Mouse (Mus musculus): Measurements from ENCODE around the gene Serpinb6a.

The Serpinb6a gene

DNA sequence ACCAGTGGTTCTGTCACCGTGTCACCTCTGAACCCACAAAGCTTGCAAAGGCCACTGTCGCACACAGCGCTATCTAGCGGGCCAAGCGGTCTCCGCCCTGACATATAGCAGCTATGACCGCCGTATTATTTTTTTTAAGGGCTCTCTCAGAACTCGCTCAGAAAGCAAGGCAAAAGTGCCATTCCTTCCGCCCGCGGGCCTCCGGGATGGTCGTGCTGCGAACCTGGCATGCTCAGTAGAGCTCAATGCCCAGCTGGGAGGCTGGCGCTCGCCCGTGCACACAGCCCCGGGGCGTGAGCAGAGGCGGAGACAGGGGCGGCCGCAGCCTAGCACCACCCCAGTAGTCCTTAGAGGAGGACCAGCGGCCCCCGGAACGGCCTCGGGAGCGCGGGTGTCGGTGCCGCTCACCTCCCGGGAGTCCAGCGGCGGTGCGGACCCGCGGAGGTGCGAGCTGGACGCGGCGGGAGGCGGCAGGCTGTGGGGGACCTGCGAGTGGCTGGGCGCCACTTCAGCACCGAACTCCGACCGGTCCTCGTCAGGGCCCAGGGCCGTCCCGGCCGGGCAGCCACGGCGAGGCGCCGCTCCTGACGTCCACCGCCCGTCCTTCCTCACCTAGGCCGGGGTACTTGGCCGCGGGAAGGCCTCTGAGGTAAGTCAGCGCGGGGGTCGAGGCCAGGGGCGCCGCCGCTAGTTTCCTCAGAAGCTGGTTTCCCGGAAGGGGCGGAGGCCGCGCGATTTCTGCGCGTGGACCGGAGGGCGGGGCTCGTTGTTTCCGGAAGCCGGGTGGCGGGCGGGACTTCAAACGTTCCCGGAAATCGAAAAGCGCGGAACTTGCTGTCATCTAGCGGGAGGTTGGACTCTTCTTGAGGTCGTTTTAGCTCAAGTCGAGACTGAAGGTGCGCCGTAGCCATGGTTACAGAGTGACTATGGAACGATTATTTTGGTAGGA is at the start of gene Serpinb6a, which contains the start of gene Ripk1:
Serpinb6a (minus strand) TSS at position 737 of the 949 bp plus-strand sequence.
Ripk1 (plus strand) TSS at position 306 of the 949 bp plus-strand sequence.
- peak; percentile 70 for DNase-seq (ENCODE audit: low read depth, low spot score)

DNA sequence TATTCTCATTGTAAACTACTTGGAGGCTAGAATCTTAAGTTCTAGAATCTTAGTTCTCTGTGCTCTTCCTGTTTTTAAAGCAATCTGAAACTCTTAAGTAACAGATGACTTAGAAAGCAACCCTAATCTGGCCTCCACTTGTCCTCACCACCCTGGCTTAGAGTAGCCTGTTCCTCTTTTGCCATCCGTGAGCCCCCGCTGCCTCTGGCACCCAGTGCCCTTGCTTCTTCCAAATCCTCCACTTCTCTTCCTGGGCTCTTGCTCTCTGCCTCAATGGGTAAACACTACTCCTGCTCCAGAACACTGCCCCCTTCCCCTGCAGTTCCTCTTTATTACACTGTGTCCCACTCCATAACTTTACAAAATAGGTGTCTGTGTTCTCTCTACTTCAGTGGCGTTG is 49.1 kb upstream of the Serpinb6a start:
- DNase-seq (ENCODE audit: low read depth, low spot score), result no peak

DNA sequence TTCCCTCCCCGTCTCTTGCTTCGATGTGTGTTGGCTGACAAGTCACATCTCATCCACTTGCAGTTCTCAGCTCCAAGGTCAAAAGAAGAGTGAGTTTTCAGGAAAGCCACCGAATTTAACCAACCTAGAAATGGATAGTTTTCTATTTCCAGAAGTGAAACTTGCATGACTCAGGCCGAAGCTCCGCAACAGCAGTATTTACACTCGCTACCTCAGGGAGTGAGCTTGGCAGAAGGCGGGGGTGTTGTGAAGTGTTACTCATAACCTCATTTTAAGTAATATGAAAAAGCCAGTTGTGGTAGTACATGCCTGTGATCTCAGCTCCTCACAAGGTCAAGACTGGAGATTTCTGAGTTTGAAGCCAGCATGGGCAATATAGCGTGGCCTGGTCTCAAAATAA is 47.9 kb upstream of the Serpinb6a start:
- no peak for DNase-seq (ENCODE audit: low read depth, low spot score)

DNA sequence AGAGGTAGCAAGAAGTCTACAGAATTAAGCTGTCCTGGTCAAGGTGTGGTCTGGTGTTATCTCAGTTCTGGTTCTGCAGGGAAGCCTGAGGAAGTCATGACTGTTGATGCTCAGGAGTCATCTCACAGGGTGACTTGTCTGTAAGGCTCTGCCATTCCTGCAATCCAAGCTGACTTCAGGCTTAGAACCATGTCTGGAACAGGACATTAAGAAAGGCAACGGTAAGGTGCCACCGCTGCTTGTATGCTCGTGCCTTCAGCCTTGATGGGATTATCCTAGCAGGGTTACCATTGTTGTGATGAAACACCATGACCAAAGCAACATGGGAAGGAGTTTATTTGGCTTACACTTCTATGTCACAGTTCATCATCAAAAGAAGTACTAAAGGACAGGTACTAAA is 44.9 kb upstream of the Serpinb6a start:
- no peak for DNase-seq (ENCODE audit: low read depth, low spot score)

DNA sequence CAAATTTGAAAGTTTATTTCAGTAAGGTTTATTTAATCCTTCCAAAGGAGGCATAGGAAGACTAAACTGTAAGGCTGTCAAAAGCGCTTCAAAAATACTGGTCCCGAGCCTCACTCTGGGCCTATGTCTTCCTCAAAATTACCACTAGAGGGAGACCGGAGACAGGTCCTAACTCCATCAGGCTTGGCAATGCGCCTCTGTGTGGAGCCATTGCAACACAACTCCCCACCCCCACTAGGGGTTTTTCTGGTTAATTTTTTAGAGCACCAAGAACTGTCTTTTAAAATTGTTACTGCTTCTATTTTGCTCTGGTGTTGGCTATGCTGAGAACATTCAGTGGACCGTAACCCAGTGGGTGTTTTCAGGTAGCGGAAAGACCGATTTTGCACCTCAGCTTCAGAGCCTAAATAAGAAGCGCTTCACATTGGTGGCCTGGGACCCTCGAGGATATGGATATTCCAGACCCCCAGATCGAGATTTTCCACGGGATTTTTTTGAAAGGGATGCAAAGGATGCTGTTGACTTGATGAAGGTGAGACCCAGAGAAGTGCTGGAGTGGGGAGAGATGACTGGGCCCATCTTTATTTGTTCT is 43.9 kb upstream of the Serpinb6a start:
- DNase-seq (ENCODE audit: low read depth, low spot score), result peak; percentile 28

DNA sequence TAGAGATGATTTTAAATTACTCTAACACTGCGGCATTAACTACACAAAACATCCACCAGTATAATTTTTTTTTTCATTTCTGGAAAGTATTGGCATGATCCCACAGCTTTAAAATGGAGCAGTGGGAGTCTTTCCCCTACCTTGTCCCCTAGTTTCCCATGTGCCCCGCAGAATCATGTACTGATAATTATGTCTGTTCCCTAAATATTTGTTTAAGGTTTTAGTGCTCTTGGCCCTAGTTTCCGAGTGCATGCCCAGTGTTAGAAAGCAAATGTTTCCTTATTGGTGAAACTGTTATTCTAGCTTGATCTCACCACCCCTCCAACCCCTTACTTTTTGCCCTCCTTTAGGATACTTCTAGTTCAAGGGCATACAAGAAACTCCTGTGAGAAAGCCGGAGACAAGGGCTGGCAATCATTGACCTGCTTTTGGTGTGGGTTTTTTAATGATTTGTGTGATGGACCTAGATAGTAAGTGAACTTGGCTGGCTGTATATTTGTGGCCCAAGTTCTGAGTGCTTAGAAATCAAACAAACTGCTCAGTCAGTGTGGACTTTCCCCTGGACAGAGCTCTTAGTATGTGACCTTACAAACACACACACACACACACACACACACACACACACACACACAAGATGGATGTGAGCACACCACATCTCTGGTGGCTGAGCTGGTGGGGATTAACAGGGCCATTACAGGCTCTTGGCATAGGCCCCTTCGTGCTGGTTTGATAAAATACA is 43.1 kb upstream of the Serpinb6a start:
- DNase-seq (ENCODE audit: low read depth, low spot score), result no peak

DNA sequence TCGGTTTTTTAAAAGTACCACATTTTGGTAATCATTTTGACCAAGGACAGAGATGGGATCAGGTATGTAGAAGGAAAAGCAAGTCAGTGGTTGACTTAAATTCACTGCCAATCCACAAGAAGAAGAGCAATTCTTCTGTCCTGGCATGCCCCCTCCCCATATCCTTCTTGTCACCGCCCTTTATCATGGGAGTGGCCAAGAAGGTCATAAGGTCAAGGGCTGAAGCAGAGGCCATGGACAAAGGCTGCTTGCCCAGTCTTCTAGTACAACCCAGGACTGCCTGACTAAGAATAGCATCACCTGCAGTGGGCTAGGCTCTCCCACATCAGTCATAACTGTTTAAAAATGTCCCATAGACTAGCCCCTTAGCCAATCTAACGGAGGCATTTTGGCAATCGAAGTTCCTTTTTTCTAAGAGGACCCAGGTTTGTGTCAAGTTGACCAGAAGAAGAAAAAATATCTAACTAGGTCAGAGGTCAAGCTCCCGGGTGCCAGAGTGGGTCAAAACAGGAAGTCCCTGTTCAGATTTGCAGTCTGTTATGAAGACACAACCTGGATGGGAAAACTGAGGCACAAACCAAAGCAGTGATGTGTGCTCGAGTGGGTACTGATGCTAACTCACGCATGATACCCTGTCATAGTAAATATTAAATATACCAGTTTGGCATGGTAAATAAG is 41.3 kb upstream of the Serpinb6a start:
- no peak for DNase-seq (ENCODE audit: low read depth, low spot score)

DNA sequence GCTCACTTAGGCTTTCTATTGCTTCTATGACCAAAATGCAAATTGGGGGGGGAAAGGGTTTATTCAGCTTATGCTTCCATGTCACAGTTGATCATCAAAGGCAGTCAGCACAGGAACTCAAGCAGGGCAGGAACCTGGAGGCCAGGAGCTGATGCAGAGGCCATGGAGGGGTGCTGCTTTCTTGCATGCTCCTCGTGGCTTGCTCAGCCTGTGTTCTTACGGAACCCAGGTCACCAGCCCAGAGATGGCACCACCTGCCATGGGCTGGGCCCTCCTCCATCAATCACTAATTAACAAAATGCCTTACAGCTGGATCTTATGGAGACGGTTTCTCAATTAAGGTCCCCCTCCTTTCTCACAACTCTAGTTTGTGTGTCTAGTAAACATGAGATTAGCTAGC is 37.5 kb upstream of the Serpinb6a start:
- DNase-seq (ENCODE audit: low read depth, low spot score), result no peak

DNA sequence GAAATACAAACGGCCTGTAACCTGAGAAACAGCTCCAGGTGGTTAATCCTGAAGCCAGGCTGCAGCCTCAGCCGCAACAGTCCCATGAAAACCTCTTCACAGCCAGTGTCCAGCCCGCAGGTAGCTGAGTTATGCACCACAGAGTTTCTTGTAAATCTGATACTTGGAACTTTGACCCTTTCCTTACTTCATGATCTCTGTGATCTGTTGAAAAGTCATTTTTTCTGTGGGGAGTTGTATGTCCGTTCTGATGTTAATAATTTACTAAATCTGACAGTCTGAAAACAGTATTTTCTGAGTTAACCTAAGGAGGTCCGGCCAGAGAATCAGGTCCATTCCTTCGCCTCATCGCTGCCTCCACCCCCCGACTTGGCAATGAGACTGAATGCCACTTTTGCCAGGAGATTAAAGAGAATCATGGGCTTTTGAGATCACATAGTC is 36.3 kb upstream of the Serpinb6a start:
- no peak for DNase-seq (ENCODE audit: low read depth, low spot score)

DNA sequence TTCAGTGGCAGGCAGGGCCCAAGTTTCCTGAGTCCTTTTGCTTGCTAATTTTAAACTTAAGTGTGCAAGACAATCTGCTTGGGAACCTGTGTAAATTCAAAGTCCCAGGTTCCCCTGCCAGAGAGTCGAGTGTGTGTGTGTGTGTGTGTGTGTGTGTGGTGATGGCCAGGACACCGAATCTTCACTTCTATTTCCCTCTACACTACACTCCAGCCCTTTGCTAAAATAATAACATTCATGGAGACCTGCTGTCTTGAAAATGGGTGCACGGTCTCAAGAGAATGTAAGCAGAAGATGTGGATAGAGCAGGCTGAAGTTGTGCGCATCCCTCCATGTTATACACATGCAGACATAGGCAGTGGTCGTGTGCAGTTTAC is 35.5 kb upstream of the Serpinb6a start:
- no peak for DNase-seq (ENCODE audit: low read depth, low spot score)

DNA sequence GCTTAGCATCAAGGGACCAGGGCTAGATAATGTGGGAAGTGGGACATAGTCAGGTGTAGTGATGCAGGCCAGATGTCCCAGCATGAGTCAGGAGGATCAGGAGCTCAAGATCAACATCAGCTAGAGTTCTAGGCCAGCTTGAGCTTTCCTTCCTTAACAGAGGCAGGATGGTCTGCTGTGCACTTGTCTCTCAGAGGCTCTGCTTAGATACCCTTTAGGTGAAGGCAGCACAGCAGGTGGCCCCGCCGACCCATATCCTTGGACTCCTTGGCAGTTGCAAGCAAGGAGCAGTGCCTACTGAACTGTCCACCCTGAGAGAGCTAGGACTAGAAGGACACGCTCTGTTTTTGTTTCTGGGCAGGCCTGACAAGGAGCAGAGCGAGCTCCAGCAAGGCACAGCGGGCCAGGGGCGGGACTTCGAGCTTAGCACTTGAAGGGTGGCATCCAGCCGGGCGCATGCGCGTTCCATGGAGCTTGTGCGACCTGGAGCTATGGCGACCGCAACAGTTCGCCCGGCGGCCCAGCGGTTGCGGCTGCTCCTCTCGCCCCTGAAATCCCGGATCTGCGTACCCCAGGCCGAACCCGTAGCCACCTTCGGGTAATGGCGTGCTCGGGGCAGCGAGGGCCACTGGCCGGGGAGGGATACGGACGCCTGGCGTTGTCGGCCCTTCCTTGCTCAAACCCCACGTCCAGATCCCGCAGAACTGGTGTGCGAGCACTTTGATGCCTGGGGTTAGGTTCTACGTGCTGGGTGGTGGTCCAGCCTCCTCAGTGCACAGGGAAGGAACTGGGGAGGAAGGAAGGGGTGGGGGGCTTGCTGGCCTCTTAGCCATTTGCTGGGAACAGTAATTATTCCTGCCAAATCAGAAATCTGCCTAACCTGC is 34.8 kb upstream of the Serpinb6a start, which contains the start of gene Bphl:
Bphl (plus strand) TSS at position 426 of the 884 bp plus-strand sequence.
- peak; percentile 75 for DNase-seq (ENCODE audit: low read depth, low spot score)

DNA sequence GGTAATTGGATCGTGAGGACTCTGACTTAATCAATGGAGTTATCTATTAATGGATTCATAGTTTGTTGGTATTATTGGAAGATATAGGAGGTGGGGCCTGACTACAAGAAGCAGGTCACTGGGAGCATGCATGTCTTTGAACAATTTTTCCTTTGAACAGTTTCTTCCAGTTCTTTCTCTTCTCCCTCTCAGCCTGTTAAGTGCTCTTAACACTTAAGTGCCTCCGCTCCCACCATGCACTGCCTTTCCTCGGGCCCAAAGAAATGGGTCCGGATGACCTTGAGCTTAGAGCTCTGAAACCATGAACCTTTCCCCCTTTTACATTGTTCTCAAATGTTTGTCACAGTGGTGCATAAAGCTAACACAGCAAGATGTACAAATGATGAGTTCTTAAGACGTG is 34.1 kb upstream of the Serpinb6a start:
- DNase-seq (ENCODE audit: low read depth, low spot score), result no peak

DNA sequence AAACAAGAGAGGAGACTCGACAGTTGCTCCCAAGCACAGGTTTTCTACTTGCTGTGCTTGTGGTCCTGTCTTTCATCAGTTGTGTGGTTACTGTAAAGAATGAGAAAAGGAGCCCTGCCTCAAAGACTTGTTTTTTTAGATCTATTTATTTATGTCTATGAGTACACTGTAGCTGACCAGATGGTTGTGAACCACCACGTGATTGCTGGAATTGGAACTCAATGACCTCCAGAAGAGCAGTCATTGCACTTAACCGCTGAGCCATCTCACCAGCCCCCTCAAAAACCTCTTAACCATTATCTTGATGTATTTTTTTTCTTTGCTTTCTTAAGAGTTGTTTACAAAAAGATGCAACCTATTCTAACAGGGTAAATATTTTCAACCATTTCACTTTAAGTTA is 32.8 kb upstream of the Serpinb6a start:
- DNase-seq (ENCODE audit: low read depth, low spot score), result no peak

DNA sequence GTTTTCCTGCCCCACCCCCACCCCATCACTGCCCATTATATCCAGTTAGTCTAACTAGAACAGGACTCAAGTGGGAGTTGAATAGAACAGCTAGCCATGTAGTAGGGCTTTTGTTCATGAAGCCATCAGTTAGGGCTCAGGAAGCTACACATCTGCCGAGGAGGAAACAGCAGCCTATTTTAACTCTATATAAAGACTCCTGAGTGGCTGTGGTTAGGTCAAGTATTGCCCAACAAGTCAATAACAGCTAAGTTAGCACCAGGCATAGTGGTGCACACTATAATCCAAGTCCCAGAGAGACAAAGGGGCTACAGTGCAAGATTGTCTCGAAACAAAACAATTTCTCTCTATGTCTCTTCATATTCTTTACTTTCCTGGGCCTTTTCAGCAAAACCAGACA is 29.4 kb upstream of the Serpinb6a start:
- DNase-seq (ENCODE audit: low read depth, low spot score), result no peak

DNA sequence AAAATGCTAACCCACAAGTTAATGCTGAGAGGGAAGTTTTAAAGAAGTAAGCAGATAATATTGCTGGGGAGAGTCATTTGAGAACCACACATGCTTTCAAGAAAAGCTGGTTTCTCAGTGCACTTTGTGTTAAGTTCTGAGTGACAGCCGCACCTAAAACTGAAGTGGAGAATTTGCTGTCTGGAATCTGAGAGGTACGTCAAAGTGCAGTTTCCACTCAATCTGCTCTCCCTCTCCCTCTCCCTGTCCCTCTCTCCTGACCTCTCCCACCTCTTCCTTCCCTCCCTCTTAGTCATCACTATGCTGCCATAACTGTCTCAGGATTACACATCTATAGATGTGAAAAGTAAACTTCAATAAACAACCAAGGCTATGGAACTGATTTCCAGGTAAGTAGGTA is 19.4 kb upstream of the Serpinb6a start:
- no peak for DNase-seq (ENCODE audit: low read depth, low spot score)

DNA sequence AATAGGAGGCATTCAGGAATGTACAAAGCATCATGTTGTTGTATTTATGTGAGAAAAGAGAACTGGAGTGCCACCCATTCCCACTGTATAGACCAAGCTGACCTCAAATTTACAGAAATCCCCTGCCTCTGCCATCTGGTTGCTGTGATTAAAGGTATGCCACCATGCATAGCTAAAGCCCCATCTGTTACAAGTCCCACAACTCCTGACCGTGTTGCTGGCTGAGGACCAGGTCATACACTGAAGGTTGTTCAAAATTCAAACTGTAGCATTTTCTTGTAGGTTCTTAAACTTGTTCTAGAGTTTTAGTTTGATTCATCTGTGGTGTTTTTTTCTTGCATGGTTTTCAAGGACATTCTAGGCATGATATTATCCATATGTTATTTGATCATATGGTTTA is 15.9 kb upstream of the Serpinb6a start:
- DNase-seq (ENCODE audit: low read depth, low spot score), result no peak

DNA sequence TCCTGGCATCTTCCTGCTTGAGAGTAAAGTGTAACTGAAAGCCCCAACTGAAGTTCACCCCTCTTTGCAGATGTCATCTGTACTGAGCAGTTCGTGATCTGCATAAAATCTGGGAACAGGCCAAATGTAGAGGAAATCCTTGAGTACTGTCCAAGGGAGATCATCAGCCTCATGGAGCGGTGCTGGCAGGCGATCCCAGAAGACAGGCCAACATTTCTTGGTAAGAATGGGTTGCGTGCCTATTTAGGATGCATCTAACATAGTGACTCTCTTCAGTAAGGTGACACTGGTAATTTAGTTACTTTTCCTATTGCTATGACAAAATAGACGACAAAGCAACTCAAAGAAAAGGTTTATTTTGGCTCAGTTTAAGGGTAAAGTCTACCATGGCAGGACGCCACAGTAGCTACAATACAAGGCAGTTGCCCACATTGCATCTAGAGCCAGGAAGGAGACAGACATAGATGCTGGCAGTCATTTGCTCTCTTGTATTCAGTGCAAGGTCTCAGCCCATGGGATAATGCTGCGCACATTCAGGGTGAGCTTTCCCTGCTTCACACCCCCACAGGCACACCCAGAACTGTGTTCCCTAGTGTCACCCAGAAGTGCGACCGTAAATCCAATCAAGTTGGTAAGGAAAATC is 14.5 kb upstream of the Serpinb6a start:
- DNase-seq (ENCODE audit: low read depth, low spot score), result no peak

DNA sequence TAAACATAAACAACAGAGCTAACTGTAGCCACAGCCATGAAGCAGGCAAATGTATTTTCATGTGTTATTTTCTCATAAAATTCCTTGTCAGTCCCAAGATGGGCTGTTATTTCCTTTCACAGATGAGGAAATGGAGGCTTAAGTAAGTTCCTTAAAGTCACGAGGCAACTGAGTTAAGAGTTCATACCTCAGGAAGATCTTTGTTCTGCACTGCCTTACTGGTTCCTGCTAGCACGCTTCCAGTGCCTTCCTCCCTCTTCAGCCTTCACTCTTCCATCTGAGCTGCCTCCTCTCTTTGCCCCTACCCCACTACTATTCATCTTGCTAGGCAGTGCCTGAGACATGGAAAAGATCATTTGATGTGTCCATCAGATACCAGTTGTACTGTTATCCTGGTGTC is 4.6 kb upstream of the Serpinb6a start:
- no peak for DNase-seq (ENCODE audit: low read depth, low spot score)

DNA sequence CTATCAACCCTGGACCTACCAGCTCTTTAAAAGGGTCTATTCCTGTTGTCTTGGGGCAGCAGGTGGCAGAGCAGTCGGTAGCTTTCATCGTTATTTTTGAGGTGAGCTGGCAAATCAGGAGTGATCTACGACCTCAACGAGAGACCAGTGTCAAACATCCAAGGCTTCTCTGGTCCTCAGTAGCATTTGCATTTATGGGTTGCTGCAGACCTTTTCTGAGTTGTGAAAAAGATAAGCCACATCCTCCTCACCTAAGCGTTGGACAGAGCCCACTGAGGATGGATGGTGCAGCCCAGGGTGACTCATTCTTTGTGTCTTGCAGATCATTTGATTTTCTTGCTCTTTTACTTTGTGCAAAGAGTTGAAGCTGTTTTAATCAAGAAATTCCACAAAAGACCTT is 464 bp upstream of the Serpinb6a start:
- DNase-seq (ENCODE audit: low read depth, low spot score), result no peak

DNA sequence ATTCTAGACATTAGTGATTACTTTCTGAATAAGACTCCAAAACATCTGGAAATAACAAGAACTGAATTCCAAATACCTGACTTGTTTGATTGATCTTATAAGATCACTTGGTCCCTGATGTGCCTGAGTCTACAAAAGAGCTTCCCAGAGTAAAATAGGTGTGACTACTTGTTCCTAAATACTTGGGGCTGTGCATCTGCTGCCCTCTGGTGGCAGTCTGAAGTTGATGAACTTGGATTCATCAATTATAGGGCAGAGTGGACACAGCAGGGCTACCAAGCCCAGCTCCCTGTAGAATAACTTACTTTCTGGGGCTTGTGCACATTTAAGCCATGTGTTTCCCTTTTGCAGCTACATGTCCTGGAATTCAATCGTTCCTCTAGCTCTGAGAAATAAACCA is 7.4 kb downstream of the Serpinb6a start:
- DNase-seq (ENCODE audit: low read depth, low spot score), result peak; percentile 38
